Mouse (Mus musculus) olfactory bulb, adult 2 months (tissue): ENCODE results near the gene Pde8a. TPM values are rescaled to one million over a fixed set of nuclear protein-coding genes. Genes with fewer than 3 reads are reported as not detected.

ENCODE experiments used
- H3K27ac ChIP-seq: fragments of 200-500 bp; 2 replicates; pipeline ENCODE4 v1.5.1; 2012; ENCODE audit warnings: low read depth, low read length; ENCODE audit not compliant: insufficient read depth
- H3K4me1 ChIP-seq: fragments of 200-500 bp; 2 replicates; pipeline ENCODE4 v1.6.1; 2012; ENCODE audit warnings: low read length; ENCODE audit not compliant: control insufficient read depth, insufficient read depth
- H3K4me3 ChIP-seq: fragments of 200-500 bp; 2 replicates; pipeline ENCODE4 v1.5.1; 2012; ENCODE audit warnings: mild to moderate bottlenecking, low read depth, low read length, moderate library complexity; ENCODE audit not compliant: insufficient read depth
- CTCF ChIP-seq: fragments of 200-500 bp; IDR thresholded peaks from 2 replicates; pipeline ENCODE4 v1.5.1; 2012; ENCODE audit warnings: low read depth, mild to moderate bottlenecking, low read length, moderate library complexity; ENCODE audit not compliant: insufficient read depth
- POLR2A ChIP-seq: fragments of 200-500 bp; IDR thresholded peaks from 2 replicates; pipeline ENCODE4 v1.6.1; 2012; ENCODE audit warnings: mild to moderate bottlenecking, low read depth, low read length, moderate library complexity; ENCODE audit not compliant: insufficient read depth
- WGBS: fragments of 180-500 bp; shearing (Covaris S2); methylation state at CpG from one replicate; pipeline ENCODE4 v1.1.7; 2018; 5-methylcytosine and 5-hydroxymethylcytosine counted together
- polyA plus RNA-seq: library from polyadenylated mRNA; stranded (reverse); fragments of >200 nt; gene quantifications from 2 replicates; pipeline ENCODE4 v1.2.4, GENCODE M21; 2012; ENCODE audit warnings: low replicate concordance; ENCODE audit not compliant: missing spikeins, insufficient read depth, insufficient read length

Gene Pde8a
- polyA plus RNA-seq, 1 experiment, result not detected

- Histone ChIP-seq H3K27ac (no peak overlapping the region), H3K4me3 (no peak overlapping the region), H3K4me1 (no peaks in the 10 kb centered on the region)
- no peak for TF ChIP-seq POLR2A
- no peak for TF ChIP-seq CTCF
- WGBS, result 59% methylated on average over 7 of the region's 7 CpGs
Measured at GRCm38 (mm10) chr7:81286456-81286855, 73.1 kb downstream of the Pde8a start.

- 75% methylated on average over 8 of the region's 8 CpGs for WGBS
- Histone ChIP-seq H3K4me1 (no peaks in the 10 kb centered on the region), H3K27ac (no peak overlapping the region), H3K4me3 (no peak overlapping the region)
- TF ChIP-seq CTCF, result no peak
- TF ChIP-seq POLR2A, result no peak
Measured at GRCm38 (mm10) chr7:81286946-81287345, 73.5 kb downstream of the Pde8a start.

- no peak overlapping the region for H3K27ac ChIP-seq
- 100% methylated on average over 2 of the region's 2 CpGs for WGBS
- no peaks in the 10 kb centered on the region for H3K4me1 ChIP-seq
- no peak for TF ChIP-seq CTCF
- TF ChIP-seq POLR2A, result no peak
- H3K4me3 ChIP-seq, result no peak overlapping the region
Measured at GRCm38 (mm10) chr7:81295169-81295568, 81.8 kb downstream of the Pde8a start.

GRCm38 (mm10) chr7:81298206-81298605, 84.8 kb downstream of the Pde8a start:
- Histone ChIP-seq H3K4me3 (no peak overlapping the region), H3K4me1 (peaks cover 12% of the 10 kb centered on the region), H3K27ac (no peak overlapping the region)
- WGBS, result 78% methylated on average over 6 of the region's 6 CpGs
- TF ChIP-seq CTCF (no peak), POLR2A (no peak)

- H3K27ac ChIP-seq, result no peak overlapping the region
- 37% methylated on average over 7 of the region's 7 CpGs for WGBS
Measured at GRCm38 (mm10) chr7:81301323-81301722, 87.9 kb downstream of the Pde8a start.

GRCm38 (mm10) chr7:81303682-81304081, 90.3 kb downstream of the Pde8a start:
- H3K4me3 ChIP-seq, result no peak overlapping the region
- H3K27ac ChIP-seq, result no peak overlapping the region
- TF ChIP-seq POLR2A, result no peak
- no peak for TF ChIP-seq CTCF
- H3K4me1 ChIP-seq, result peaks cover 18% of the 10 kb centered on the region
- 92% methylated on average over 2 of the region's 2 CpGs for WGBS

More at GRCm38 (mm10) chr7:81301323-81301722, 87.9 kb downstream of the Pde8a start:
- TF ChIP-seq CTCF, result no peak
- H3K4me1 ChIP-seq, result peaks cover 12% of the 10 kb centered on the region
- H3K4me3 ChIP-seq, result no peak overlapping the region

- Histone ChIP-seq H3K27ac (no peak overlapping the region), H3K4me1 (peaks cover 18% of the 10 kb centered on the region), H3K4me3 (no peak overlapping the region)
- TF ChIP-seq CTCF, result no peak
- TF ChIP-seq POLR2A, result no peak
- WGBS, result 89% methylated on average over 5 of the region's 5 CpGs
Measured at GRCm38 (mm10) chr7:81304100-81304499, 90.7 kb downstream of the Pde8a start.

GRCm38 (mm10) chr7:81304675-81305074, 91.3 kb downstream of the Pde8a start:
- Histone ChIP-seq H3K27ac (no peak overlapping the region), H3K4me3 (no peak overlapping the region), H3K4me1 (peaks cover 18% of the 10 kb centered on the region)
- WGBS, result 96% methylated on average over 5 of the region's 5 CpGs
- TF ChIP-seq CTCF (no peak), POLR2A (no peak)

GRCm38 (mm10) chr7:81307735-81308134, 94.3 kb downstream of the Pde8a start:
- TF ChIP-seq CTCF (no peak), POLR2A (no peak)
- 0 out of 2 replicates have a peak overlapping the region, but pooled peaks have one; percentile 21 for H3K27ac ChIP-seq
- 66% methylated on average over 8 of the region's 8 CpGs for WGBS

GRCm38 (mm10) chr7:81309247-81309646, 95.9 kb downstream of the Pde8a start:
- TF ChIP-seq CTCF, result no peak
- TF ChIP-seq POLR2A, result no peak
- Histone ChIP-seq H3K4me1 (peaks cover 6% of the 10 kb centered on the region), H3K4me3 (no peak overlapping the region), H3K27ac (no peak overlapping the region)
- WGBS, result 97% methylated on average over 6 of the region's 6 CpGs

More at GRCm38 (mm10) chr7:81307735-81308134, 94.3 kb downstream of the Pde8a start:
- peaks cover 9% of the 10 kb centered on the region for H3K4me1 ChIP-seq
- no peak overlapping the region for H3K4me3 ChIP-seq
